Mouse (Mus musculus) R1 (cell line): ENCODE measurements around the gene Dennd1b.
A peak's percentile ranks its signal among the peaks of the same experiment; 100 is the strongest.

ENCODE experiments used
- DNase-seq: peaks from one replicate; pipeline ENCODE4 v3.0.0-alpha.2; 2018; ENCODE audit warnings: low read depth, low spot score

The Dennd1b gene

GRCm38 (mm10) chr1:139079523-139079922 lies 116.3 kb downstream of the Dennd1b start:
- no peak for DNase-seq

- DNase-seq, result no peak
Measured at GRCm38 (mm10) chr1:139080517-139081386, 117.5 kb downstream of the Dennd1b start.

- no peak for DNase-seq
Measured at GRCm38 (mm10) chr1:139083382-139083781, 120.1 kb downstream of the Dennd1b start.

GRCm38 (mm10) chr1:139087564-139087963 lies 124.3 kb downstream of the Dennd1b start:
- no peak for DNase-seq

GRCm38 (mm10) chr1:139090744-139091143 lies 127.5 kb downstream of the Dennd1b start:
- DNase-seq, result no peak

GRCm38 (mm10) chr1:139091701-139092100 lies 128.5 kb downstream of the Dennd1b start:
- DNase-seq, result no peak

- no peak for DNase-seq
Measured at GRCm38 (mm10) chr1:139092144-139092543, 128.9 kb downstream of the Dennd1b start.

- DNase-seq, result no peak
Measured at GRCm38 (mm10) chr1:139092722-139093121, 129.5 kb downstream of the Dennd1b start.

GRCm38 (mm10) chr1:139096369-139096768 lies 133.1 kb downstream of the Dennd1b start:
- no peak for DNase-seq

- DNase-seq, result no peak
Measured at GRCm38 (mm10) chr1:139098088-139098487, 134.9 kb downstream of the Dennd1b start.

- no peak for DNase-seq
Measured at GRCm38 (mm10) chr1:139101725-139102124, 138.5 kb downstream of the Dennd1b start.

- DNase-seq, result no peak
Measured at GRCm38 (mm10) chr1:139108251-139108650, 145.0 kb downstream of the Dennd1b start.

- DNase-seq, result peak; percentile 91
Measured at GRCm38 (mm10) chr1:139122626-139123025, 159.4 kb downstream of the Dennd1b start.

- DNase-seq, result no peak
Measured at GRCm38 (mm10) chr1:139139644-139140043, 176.4 kb downstream of the Dennd1b start.

- no peak for DNase-seq
Measured at GRCm38 (mm10) chr1:139145516-139145915, 182.3 kb downstream of the Dennd1b start.

- DNase-seq, result no peak
Measured at GRCm38 (mm10) chr1:139146306-139146705, 183.1 kb downstream of the Dennd1b start.

GRCm38 (mm10) chr1:139153006-139153405 lies 189.8 kb downstream of the Dennd1b start:
- DNase-seq, result no peak

GRCm38 (mm10) chr1:139153493-139153892 lies 190.3 kb downstream of the Dennd1b start:
- DNase-seq, result no peak

GRCm38 (mm10) chr1:139156397-139156796 lies 193.2 kb downstream of the Dennd1b start:
- peak; percentile 46 for DNase-seq

GRCm38 (mm10) chr1:139161619-139162018 lies 198.4 kb downstream of the Dennd1b start:
- peak; percentile 76 for DNase-seq

GRCm38 (mm10) chr1:139162814-139163213 lies 199.6 kb downstream of the Dennd1b start:
- DNase-seq, result peak; percentile 77

GRCm38 (mm10) chr1:139174058-139174832 lies 211.0 kb downstream of the Dennd1b start:
- DNase-seq, result no peak

GRCm38 (mm10) chr1:139179707-139180106 lies 216.5 kb downstream of the Dennd1b start:
- DNase-seq, result no peak
